Mouse (Mus musculus) heart, embryonic 10.5 days (tissue): ENCODE results near the gene Ptgds. TPM values are rescaled to one million over a fixed set of nuclear protein-coding genes. Genes with fewer than 3 reads are reported as not detected.

Experiments
- microRNA-seq: library from miRNA; unstranded; fragments of <30 nt; microRNA quantifications from one replicate; pipeline ENCODE4, GENCODE M21; 2017
- polyA plus RNA-seq: library from polyadenylated mRNA; unstranded; fragments of >200 nt; fragmentation: Nextera tagmentation; extraction: Ambion mirVana; gene quantifications from 2 replicates; pipeline ENCODE4 v1.2.1, GENCODE M21; 2016

The Ptgds gene
- polyA plus RNA-seq, 1 experiment from 2014 or later: 0.18 TPM

Small RNA genes within 50 kb of the gene (microRNA-seq; reads per million reads assigned to microRNA genes)
- gene Mir3087: not detected

Other genes starting within 250 kb of the Ptgds start
- gene Tubb4b, start 245.3 kb downstream of the Ptgds start, polyA plus RNA-seq: 544 and 610 TPM in 2 replicates
- not detected in 2 replicates for gene Slc34a3, start 235.7 kb downstream of the Ptgds start, polyA plus RNA-seq
- 0.08 TPM in 1 of 2 replicates, not detected in the other for gene Rnf224, start 233.3 kb downstream of the Ptgds start, polyA plus RNA-seq
- gene Rnf208, start 227.8 kb downstream of the Ptgds start, polyA plus RNA-seq: 6.4 and 9.1 TPM in 2 replicates
- gene Cysrt1, start 227.6 kb downstream of the Ptgds start, polyA plus RNA-seq: not detected in 2 replicates
- gene AL732309.1, start 223.2 kb downstream of the Ptgds start, polyA plus RNA-seq: 4.0 and 6.0 TPM in 2 replicates
- gene Tmem203, start 214.6 kb downstream of the Ptgds start, polyA plus RNA-seq: 17.1 and 19.0 TPM in 2 replicates
- gene Tprn, start 207.4 kb downstream of the Ptgds start, polyA plus RNA-seq: 5.1 and 6.4 TPM in 2 replicates
- gene Ssna1, start 197.6 kb downstream of the Ptgds start, polyA plus RNA-seq: 164 and 199 TPM in 2 replicates
- 101 and 113 TPM in 2 replicates for gene Anapc2, start 197.6 kb downstream of the Ptgds start, polyA plus RNA-seq
- gene Tmem210, start 181.9 kb downstream of the Ptgds start, polyA plus RNA-seq: not detected in 2 replicates
- not detected in 2 replicates for gene Lrrc26, start 180.1 kb downstream of the Ptgds start, polyA plus RNA-seq
- gene Grin1, start 150.9 kb downstream of the Ptgds start, polyA plus RNA-seq: 0.93 TPM in 1 of 2 replicates, not detected in the other
- 31.7 and 52.3 TPM in 2 replicates for gene Man1b1, start 137.7 kb downstream of the Ptgds start, polyA plus RNA-seq
- 12.9 and 19.1 TPM in 2 replicates for gene Dpp7, start 113.7 kb downstream of the Ptgds start, polyA plus RNA-seq
- gene Uap1l1, start 104.4 kb downstream of the Ptgds start, polyA plus RNA-seq: 9.5 and 12.7 TPM in 2 replicates
- gene Sapcd2, start 97.7 kb downstream of the Ptgds start, polyA plus RNA-seq: 26.8 and 31.8 TPM in 2 replicates
- gene Entpd2, start 74.2 kb downstream of the Ptgds start, polyA plus RNA-seq: not detected in 2 replicates
- gene Npdc1, start 70.7 kb downstream of the Ptgds start, polyA plus RNA-seq: 14.6 and 16.5 TPM in 2 replicates
- not detected in 2 replicates for gene Fut7, start 46.8 kb downstream of the Ptgds start, polyA plus RNA-seq
- gene Abca2, start 41.3 kb downstream of the Ptgds start, polyA plus RNA-seq: 3.5 and 4.7 TPM in 2 replicates
- gene Clic3, start 13.2 kb downstream of the Ptgds start, polyA plus RNA-seq: 0.69 and 1.1 TPM in 2 replicates
- 15.6 and 17.7 TPM in 2 replicates for gene Paxx, start 9.0 kb downstream of the Ptgds start, polyA plus RNA-seq
- gene Lcn12, start 23.9 kb upstream of the Ptgds start, polyA plus RNA-seq: not detected in 2 replicates
- 86.0 and 92.1 TPM in 2 replicates for gene Fbxw5, start 30.7 kb upstream of the Ptgds start, polyA plus RNA-seq
- 4.2 and 6.0 TPM in 2 replicates for gene C8g, start 31.7 kb upstream of the Ptgds start, polyA plus RNA-seq
- 29.7 and 30.9 TPM in 2 replicates for gene Traf2, start 76.9 kb upstream of the Ptgds start, polyA plus RNA-seq
- gene Edf1, start 87.8 kb upstream of the Ptgds start, polyA plus RNA-seq: 336 and 382 TPM in 2 replicates
- gene Mamdc4, start 104.8 kb upstream of the Ptgds start, polyA plus RNA-seq: 1.6 and 3.7 TPM in 2 replicates
- gene Phpt1, start 105.2 kb upstream of the Ptgds start, polyA plus RNA-seq: 160 and 170 TPM in 2 replicates
- gene Ajm1, start 111.7 kb upstream of the Ptgds start, polyA plus RNA-seq: 0.08 TPM in 1 of 2 replicates, not detected in the other
- gene Rabl6, start 138.5 kb upstream of the Ptgds start, polyA plus RNA-seq: 57.9 and 69.6 TPM in 2 replicates
- 0.07 and 0.21 TPM in 2 replicates for gene Ccdc183, start 147.6 kb upstream of the Ptgds start, polyA plus RNA-seq
- gene Tmem141, start 152.0 kb upstream of the Ptgds start, polyA plus RNA-seq: 14.9 and 18.5 TPM in 2 replicates
- gene Fcna, start 158.0 kb upstream of the Ptgds start, polyA plus RNA-seq: 0.26 and 1.5 TPM in 2 replicates
- not detected in 2 replicates for gene Lcn8, start 183.1 kb upstream of the Ptgds start, polyA plus RNA-seq
- gene Lcn5, start 187.9 kb upstream of the Ptgds start, polyA plus RNA-seq: not detected in 2 replicates
- gene Lcn6, start 206.7 kb upstream of the Ptgds start, polyA plus RNA-seq: not detected in 2 replicates
- gene Lcn10, start 212.7 kb upstream of the Ptgds start, polyA plus RNA-seq: not detected in 2 replicates
- not detected in 2 replicates for gene Obp2a, start 230.0 kb upstream of the Ptgds start, polyA plus RNA-seq
- 53.4 and 65.8 TPM in 2 replicates for gene Bmyc, start 236.7 kb upstream of the Ptgds start, polyA plus RNA-seq